Mouse (Mus musculus) bone marrow macrophage, adult 2 months (primary cell): Measurements from ENCODE around the gene Tbc1d2b.

Source experiments
- CTCF ChIP-seq: IDR thresholded peaks from 2 replicates; pipeline ENCODE4 v1.5.1; 2012; ENCODE audit warnings: low read depth, mild to moderate bottlenecking, low read length, moderate library complexity
- POLR2A ChIP-seq: IDR thresholded peaks from 2 replicates; pipeline ENCODE4 v1.6.1; 2012; ENCODE audit warnings: mild to moderate bottlenecking, low read depth, low read length, borderline replicate concordance

DNA sequence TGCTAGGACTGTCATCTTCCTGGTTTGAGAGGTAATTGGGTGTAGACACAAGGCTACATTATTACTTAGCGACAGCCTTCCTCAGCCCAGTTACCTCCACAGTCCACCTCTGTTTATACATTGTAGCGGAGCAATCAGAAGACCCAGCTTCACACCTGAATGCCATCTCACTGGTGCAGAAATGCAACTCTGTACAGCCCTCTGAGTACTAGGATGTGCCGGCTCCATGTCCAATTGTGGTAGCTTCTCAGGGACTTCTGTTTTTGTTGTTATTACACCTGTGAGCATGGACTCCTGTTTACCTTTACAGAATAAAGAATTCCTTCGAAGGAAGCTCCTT, 7.3 kb downstream of the Tbc1d2b start:
- TF ChIP-seq CTCF (no peak), POLR2A (no peak)
